Comparison of ENCODE assay signal across 13 mouse cellular contexts in genomic region chr4:149606766-149607358, GRCm38 (mm10). TPM values are rescaled to one million over a fixed set of nuclear protein-coding genes. Genes with fewer than 3 reads are reported as not detected.
DNase-seq lines count a peak whose midpoint lies in the region; ATAC-seq lines count a peak whose summit lies in the region.
"Had no signal": no experiment of that assay in that cellular context is flagged by ENCODE, and none has a peak within 500 bp of the region (broad histone marks: within the 10 kb centered on the region; RNA-seq: fewer than 3 reads in every experiment).

No protein-coding gene starts in this region.

- 63% methylated on average over 15 of the region's 15 CpGs for WGBS in forebrain, embryonic 10.5 days
- 58% methylated on average over 15 of the region's 15 CpGs for WGBS in forebrain, embryonic 12.5 days
- 34% methylated on average over 15 of the region's 15 CpGs for WGBS in hindbrain, embryonic 15.5 days

- ATAC-seq in forebrain, embryonic 12.5 days (ENCODE audit: low FRiP score): no peak
- no peak for ATAC-seq in megakaryocyte, adult 5-6 weeks (ENCODE audit: poor library complexity, severe bottlenecking)
- no peak for ATAC-seq in hindbrain, embryonic 15.5 days (ENCODE audit: low FRiP score, low read depth)

- peak; percentile 13 for DNase-seq in forebrain, embryonic 10.5 days (ENCODE audit: extremely low spot score, low spot score)
- DNase-seq in B cell, adult 2 months: no peak
- no peak for DNase-seq in retina, embryonic 14.5 days (ENCODE audit: low spot score)
- DNase-seq in left cerebral cortex, adult 9 months (ENCODE audit: low spot score in 2 of 2): no peak
- DNase-seq: heart, postnatal 36 days; layer of hippocampus, adult 9-11 months; lung, postnatal 36 days had no signal

- peaks cover 42% of the 10 kb centered on the region for H3K4me1 ChIP-seq in forebrain, embryonic 10.5 days
- H3K4me1 ChIP-seq in forebrain, embryonic 12.5 days: peaks cover 48% of the 10 kb centered on the region
- peaks cover 53% of the 10 kb centered on the region for H3K4me1 ChIP-seq in megakaryocyte, embryonic 14.5 days
- peaks cover 49% of the 10 kb centered on the region for H3K4me1 ChIP-seq in hindbrain, embryonic 15.5 days (replicated peaks)
- H3K4me1 ChIP-seq: liver, embryonic 15.5 days had no signal

- H3K9me3 ChIP-seq in forebrain, embryonic 10.5 days: no peaks in the 10 kb centered on the region; the same call in 1 of the 2 replicates
- H3K9me3 ChIP-seq in forebrain, embryonic 12.5 days: no peaks in the 10 kb centered on the region
- 0 out of 2 replicates have a peak, but pooled peaks cover 3% of the 10 kb centered on the region for H3K9me3 ChIP-seq in megakaryocyte, embryonic 14.5 days
- H3K9me3 ChIP-seq in hindbrain, embryonic 15.5 days: no peaks in the 10 kb centered on the region
- H3K9me3 ChIP-seq: limb, embryonic 10.5 days; liver, embryonic 15.5 days had no signal

- H3K27ac ChIP-seq in forebrain, embryonic 10.5 days: 0 out of 2 replicates have a peak overlapping the region, but pooled peaks have one; percentile 49
- H3K27ac ChIP-seq in forebrain, embryonic 12.5 days: no peak overlapping the region
- H3K27ac ChIP-seq in hindbrain, embryonic 15.5 days (replicated peaks): 0 out of 2 replicates have a peak overlapping the region, but pooled peaks have one; percentile 25
- H3K27ac ChIP-seq: liver, embryonic 15.5 days had no signal

- H3K9ac ChIP-seq in forebrain, embryonic 12.5 days: no peak overlapping the region
- no peak overlapping the region for H3K9ac ChIP-seq in hindbrain, embryonic 15.5 days
- H3K9ac ChIP-seq: liver, embryonic 15.5 days had no signal

- no peak overlapping the region for H3K4me3 ChIP-seq in forebrain, embryonic 10.5 days
- no peak overlapping the region for H3K4me3 ChIP-seq in forebrain, embryonic 12.5 days (replicated peaks)
- H3K4me3 ChIP-seq in megakaryocyte, embryonic 14.5 days (replicated peaks): peak overlapping the region; percentile 7
- no peak overlapping the region for H3K4me3 ChIP-seq in hindbrain, embryonic 15.5 days
- H3K4me3 ChIP-seq: limb, embryonic 10.5 days; liver, embryonic 15.5 days had no signal

- peaks cover 20% of the 10 kb centered on the region for H3K36me3 ChIP-seq in forebrain, embryonic 10.5 days (replicated peaks)
- H3K36me3 ChIP-seq in forebrain, embryonic 12.5 days (replicated peaks): no peaks in the 10 kb centered on the region
- no peaks in the 10 kb centered on the region for H3K36me3 ChIP-seq in megakaryocyte, embryonic 14.5 days (replicated peaks; ENCODE audit: low read length)
- no peaks in the 10 kb centered on the region for H3K36me3 ChIP-seq in hindbrain, embryonic 15.5 days
- H3K36me3 ChIP-seq: liver, embryonic 15.5 days had no signal

- no peaks in the 10 kb centered on the region for H3K27me3 ChIP-seq in forebrain, embryonic 10.5 days (ENCODE audit: poor library complexity, severe bottlenecking)
- no peaks in the 10 kb centered on the region for H3K27me3 ChIP-seq in forebrain, embryonic 12.5 days
- peaks cover 11% of the 10 kb centered on the region for H3K27me3 ChIP-seq in megakaryocyte, embryonic 14.5 days (replicated peaks)
- H3K27me3 ChIP-seq in hindbrain, embryonic 15.5 days: no peaks in the 10 kb centered on the region
- H3K27me3 ChIP-seq: liver, embryonic 15.5 days had no signal

- H3K4me2 ChIP-seq in forebrain, embryonic 12.5 days: no peak overlapping the region
- H3K4me2 ChIP-seq in hindbrain, embryonic 15.5 days: no peak overlapping the region
- H3K4me2 ChIP-seq: liver, embryonic 15.5 days had no signal

RNA-seq across cellular contexts. Expression of gene Clstn1, which starts 20.6 kb away (rescaled TPM):
- 17.8 and 21.4 TPM in 2 replicates for polyA plus RNA-seq in forebrain, embryonic 10.5 days (2016; fragmentation: Nextera tagmentation; extraction: Ambion mirVana)
- 58.1 and 75.4 TPM in 2 replicates for polyA plus RNA-seq in forebrain, embryonic 12.5 days (2016; fragmentation: Nextera tagmentation; extraction: Ambion mirVana)
- polyA plus RNA-seq in megakaryocyte, embryonic 14.5 days (2012; ENCODE audit: insufficient read depth, low replicate concordance): 10.0 and 13.2 TPM in 2 replicates
- total RNA-seq in megakaryocyte, adult 5-6 weeks (2015): 0.64 and 0.74 TPM in 2 replicates
- total RNA-seq in megakaryocyte, adult 5-6 weeks (2017): 1.2 and 1.8 TPM in 2 replicates
- polyA plus RNA-seq in hindbrain, embryonic 15.5 days (2015; fragmentation: Nextera tagmentation; extraction: Ambion mirVana): 178 and 198 TPM in 2 replicates
